Mouse (Mus musculus): Measurements from ENCODE around the gene Faap100.

The Faap100 gene

DNA sequence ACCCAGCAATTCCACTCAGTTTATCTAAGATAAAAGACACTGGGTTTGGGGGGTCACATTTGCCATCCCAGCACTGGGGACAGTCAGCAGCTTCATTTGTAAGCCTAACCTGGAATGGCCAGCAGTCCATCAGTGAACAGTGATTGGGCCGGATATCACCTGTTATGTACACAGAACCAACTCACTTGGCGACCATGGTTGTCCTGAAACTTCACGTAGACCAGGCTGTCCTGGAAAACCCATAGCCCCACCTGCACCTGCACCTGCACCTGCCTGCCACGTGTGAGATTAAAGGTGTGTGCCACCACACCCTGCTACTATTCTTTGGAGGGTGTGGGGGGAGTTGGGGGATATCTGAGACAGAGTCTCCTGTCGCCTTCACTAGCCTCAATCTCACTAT, 59.3 kb downstream of the Faap100 start:
- no peak for DNase-seq (ENCODE audit: low spot score)
